ENCODE assay signal across 9 mouse cellular contexts in the genomic region with DNA sequence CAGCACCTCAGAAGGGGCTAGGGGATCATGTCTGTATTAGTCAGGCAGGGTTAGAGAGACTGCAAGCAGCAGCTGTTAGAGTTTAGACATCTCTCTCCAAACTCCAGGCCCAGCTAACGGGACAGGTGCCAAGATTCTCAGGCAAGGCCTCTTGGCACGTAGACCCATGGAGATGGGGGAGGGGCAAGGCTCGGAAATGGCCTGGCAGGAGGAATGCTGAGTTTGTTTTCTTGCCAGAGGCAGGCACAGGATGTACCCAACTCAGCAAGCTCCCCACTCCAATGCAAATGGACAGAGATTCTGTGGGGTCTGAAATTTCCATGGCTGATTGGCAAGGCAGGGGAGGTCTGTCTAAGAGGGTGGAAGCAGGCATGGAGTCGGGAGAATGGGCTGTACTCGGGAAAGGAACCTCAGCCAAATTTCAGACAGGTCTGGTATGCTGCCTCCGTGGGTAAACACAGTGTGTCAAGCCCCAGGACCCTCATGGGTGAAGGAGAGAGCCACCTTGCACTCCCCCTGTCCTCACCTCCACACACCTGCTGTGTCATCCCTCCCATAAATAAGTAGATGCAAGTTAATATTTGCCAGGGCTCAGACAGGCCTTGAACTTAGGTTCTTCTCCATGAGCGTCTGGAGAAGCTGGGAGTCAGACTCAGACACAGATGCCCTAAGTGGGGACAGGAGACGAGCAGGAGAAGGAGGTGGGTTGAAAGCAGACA. TPM values are rescaled to one million over a fixed set of nuclear protein-coding genes. Genes with fewer than 3 reads are reported as not detected.
A peak's percentile ranks its signal among the peaks of the same experiment; 100 is the strongest.
DNase-seq lines count a peak whose midpoint lies in the region; ATAC-seq and TF ChIP-seq lines count a peak whose summit lies in the region.
"Had no signal": no experiment of that assay in that cellular context is flagged by ENCODE, and none has a peak within 500 bp of the region (broad histone marks: within the 10 kb centered on the region; RNA-seq: fewer than 3 reads in every experiment).

No protein-coding gene starts in this region.

- H3K4me3 ChIP-seq in midbrain, embryonic 13.5 days (replicated peaks), result no peak overlapping the region
- H3K4me3 ChIP-seq in midbrain, embryonic 11.5 days (ENCODE audit: low read depth, low read length), result no peak overlapping the region
- H3K4me3 ChIP-seq in heart, embryonic 15.5 days, result no peak overlapping the region
- no peak overlapping the region for H3K4me3 ChIP-seq in lung, embryonic 15.5 days
- no peak overlapping the region for H3K4me3 ChIP-seq in small intestine, adult 2 months (ENCODE audit: low read depth, low read length)

- peak; percentile 58 for ATAC-seq in midbrain, embryonic 13.5 days
- ATAC-seq in midbrain, embryonic 11.5 days (ENCODE audit: low FRiP score), result no peak
- ATAC-seq in heart, embryonic 15.5 days (replicated peaks; ENCODE audit: insufficient number of reproducible peaks, insufficient read depth, low FRiP score, low read depth), result peak; percentile 76
- peak; percentile 85 for ATAC-seq in lung, embryonic 15.5 days (ENCODE audit: borderline replicate concordance, extremely low read depth, low FRiP score, low TSS enrichment)
- ATAC-seq: Patski had no signal

- H3K4me1 ChIP-seq in midbrain, embryonic 13.5 days (replicated peaks), result no peaks in the 10 kb centered on the region
- H3K4me1 ChIP-seq in midbrain, embryonic 11.5 days (ENCODE audit: control insufficient read depth, insufficient read depth, low read length), result no peaks in the 10 kb centered on the region
- peaks cover 31% of the 10 kb centered on the region for H3K4me1 ChIP-seq in heart, embryonic 15.5 days (replicated peaks)
- H3K4me1 ChIP-seq in lung, embryonic 15.5 days, result peaks cover 16% of the 10 kb centered on the region
- H3K4me1 ChIP-seq in small intestine, adult 2 months (ENCODE audit: control insufficient read depth, insufficient read depth, insufficient read length, low read length), result peaks cover 20% of the 10 kb centered on the region

- TF ChIP-seq POLR2A in small intestine, adult 2 months (IDR thresholded peaks at IDR 0.05; ENCODE audit: low read depth, low read length), result no peak

- peak; percentile 9; the same call in 1 of the 2 replicates for TF ChIP-seq CTCF in small intestine, adult 2 months (IDR thresholded peaks at IDR 0.05; ENCODE audit: extremely low read depth, insufficient read length, insufficient replicate concordance, low read depth, low read length)

- peaks cover 10% of the 10 kb centered on the region for H3K9me3 ChIP-seq in midbrain, embryonic 13.5 days
- no peaks in the 10 kb centered on the region; the same call in 1 of the 2 replicates for H3K9me3 ChIP-seq in midbrain, embryonic 11.5 days (ENCODE audit: control insufficient read depth, low read length)
- peaks cover 3% of the 10 kb centered on the region; the same call in 1 of the 2 replicates for H3K9me3 ChIP-seq in heart, embryonic 15.5 days (replicated peaks)
- no peaks in the 10 kb centered on the region for H3K9me3 ChIP-seq in lung, embryonic 15.5 days

- no peak overlapping the region for H3K4me2 ChIP-seq in midbrain, embryonic 13.5 days (replicated peaks)
- no peak overlapping the region for H3K4me2 ChIP-seq in midbrain, embryonic 11.5 days
- H3K4me2 ChIP-seq in heart, embryonic 15.5 days, result peak overlapping the region; percentile 36
- H3K4me2 ChIP-seq in lung, embryonic 15.5 days, result peak overlapping the region; percentile 10

- no peak overlapping the region for H3K27ac ChIP-seq in midbrain, embryonic 13.5 days
- H3K27ac ChIP-seq in midbrain, embryonic 11.5 days (ENCODE audit: low read depth, low read length), result no peak overlapping the region
- H3K27ac ChIP-seq in heart, embryonic 15.5 days, result peak overlapping the region; percentile 95
- peak overlapping the region; percentile 90 for H3K27ac ChIP-seq in lung, embryonic 15.5 days
- H3K27ac ChIP-seq in small intestine, adult 2 months (ENCODE audit: insufficient read depth, low read depth, low read length), result no peak overlapping the region

- WGBS in midbrain, embryonic 13.5 days, result 53% methylated on average over 8 of the region's 8 CpGs
- WGBS in midbrain, embryonic 11.5 days, result 58% methylated on average over 8 of the region's 8 CpGs
- 23% methylated on average over 8 of the region's 8 CpGs for WGBS in heart, embryonic 15.5 days
- WGBS in lung, embryonic 15.5 days, result 19% methylated on average over 8 of the region's 8 CpGs
- WGBS in small intestine, adult 2 months, result 13% methylated on average over 8 of the region's 8 CpGs

- H3K36me3 ChIP-seq in midbrain, embryonic 13.5 days, result no peaks in the 10 kb centered on the region
- H3K36me3 ChIP-seq in midbrain, embryonic 11.5 days (ENCODE audit: control insufficient read depth, insufficient read depth, low read length), result no peaks in the 10 kb centered on the region
- H3K36me3 ChIP-seq in heart, embryonic 15.5 days, result no peaks in the 10 kb centered on the region
- H3K36me3 ChIP-seq in lung, embryonic 15.5 days, result no peaks in the 10 kb centered on the region
- no peaks in the 10 kb centered on the region for H3K36me3 ChIP-seq in small intestine, adult 2 months (ENCODE audit: control insufficient read depth, insufficient read depth, low read length)

- no peak overlapping the region for H3K9ac ChIP-seq in midbrain, embryonic 13.5 days (replicated peaks)
- no peak overlapping the region for H3K9ac ChIP-seq in midbrain, embryonic 11.5 days (ENCODE audit: low read length)
- peak overlapping the region; percentile 27; the same call in 1 of the 2 replicates for H3K9ac ChIP-seq in heart, embryonic 15.5 days
- no peak overlapping the region for H3K9ac ChIP-seq in lung, embryonic 15.5 days

- no peak for DNase-seq in midbrain, embryonic 11.5 days (ENCODE audit: low spot score, missing footprints)
- DNase-seq in fibroblast of lung, adult 2 months (ENCODE audit: low read depth), result peak; percentile 61
- peak; percentile 70 to 79 for DNase-seq in layer of hippocampus, adult 8-10 months (ENCODE audit: low spot score in 2 of 2)
- no peak for DNase-seq in embryo, embryonic 9.5 days (ENCODE audit: extremely low spot score)

- no peaks in the 10 kb centered on the region for H3K27me3 ChIP-seq in midbrain, embryonic 13.5 days
- H3K27me3 ChIP-seq in midbrain, embryonic 11.5 days (ENCODE audit: control insufficient read depth, insufficient read depth, low read length), result no peaks in the 10 kb centered on the region
- H3K27me3 ChIP-seq in heart, embryonic 15.5 days, result no peaks in the 10 kb centered on the region
- H3K27me3 ChIP-seq in lung, embryonic 15.5 days, result no peaks in the 10 kb centered on the region
- no peaks in the 10 kb centered on the region for H3K27me3 ChIP-seq in small intestine, adult 2 months (ENCODE audit: control insufficient read depth, insufficient read depth, low read length)
- H3K27me3 ChIP-seq: Patski had no signal

RNA-seq across cellular contexts. Expression of a gene that starts 19.4 kb away (rescaled TPM):
- 291 and 296 TPM in 2 replicates for polyA plus RNA-seq in midbrain, embryonic 13.5 days (2015; fragmentation: Nextera tagmentation; extraction: Ambion mirVana)
- 349 and 357 TPM in 2 replicates for polyA plus RNA-seq in midbrain, embryonic 11.5 days (2014; fragmentation: Nextera tagmentation; extraction: Ambion mirVana)
- polyA plus RNA-seq in heart, embryonic 15.5 days (2015; fragmentation: Nextera tagmentation; extraction: Ambion mirVana), result 2,234 and 2,284 TPM in 2 replicates
- 10 to 100 TPM; 67.5 to 83.7 (median 75.9) TPM for total RNA-seq in layer of hippocampus, adult 8-10 months (2022)
- 690 and 692 TPM in 2 replicates for polyA plus RNA-seq in lung, embryonic 15.5 days (2015; fragmentation: Nextera tagmentation; extraction: Ambion mirVana)
- polyA plus RNA-seq in small intestine, adult 2 months (2012; rRNA removed), result 57.2 and 82.3 TPM in 2 replicates

RNA-seq across cellular contexts. Expression of a gene that starts 52.0 kb away (rescaled TPM):
- polyA plus RNA-seq in midbrain, embryonic 13.5 days (2015; fragmentation: Nextera tagmentation; extraction: Ambion mirVana), result 22.8 and 24.0 TPM in 2 replicates
- 9.6 and 10.5 TPM in 2 replicates for polyA plus RNA-seq in midbrain, embryonic 11.5 days (2014; fragmentation: Nextera tagmentation; extraction: Ambion mirVana)
- 12.4 and 14.0 TPM in 2 replicates for polyA plus RNA-seq in heart, embryonic 15.5 days (2015; fragmentation: Nextera tagmentation; extraction: Ambion mirVana)
- 10 to 100 TPM; 22.0 to 27.7 (median 25.9) TPM for total RNA-seq in layer of hippocampus, adult 8-10 months (2022)
- 13.7 and 14.9 TPM in 2 replicates for polyA plus RNA-seq in lung, embryonic 15.5 days (2015; fragmentation: Nextera tagmentation; extraction: Ambion mirVana)
- polyA plus RNA-seq in small intestine, adult 2 months (2012; rRNA removed), result 47.9 and 84.4 TPM in 2 replicates

Comparison
In these comparisons a context has a peak if more than half of its experiments do, and no peak if none do; other contexts are left out.
1. H3K27ac ChIP-seq: peak in heart, embryonic 15.5 days (single experiment) and lung, embryonic 15.5 days (single experiment); none in midbrain, embryonic 13.5 days (single experiment), midbrain, embryonic 11.5 days (single experiment) and small intestine, adult 2 months (single experiment).
2. H3K4me2 ChIP-seq: peak in heart, embryonic 15.5 days (single experiment) and lung, embryonic 15.5 days (single experiment); none in midbrain, embryonic 13.5 days (single experiment) and midbrain, embryonic 11.5 days (single experiment).
3. DNase-seq: peak in fibroblast of lung, adult 2 months (single experiment) and layer of hippocampus, adult 8-10 months (2 of 2); none in midbrain, embryonic 11.5 days (single experiment) and embryo, embryonic 9.5 days (single experiment).